Mouse (Mus musculus) urinary bladder, postnatal 25 days (tissue): ENCODE measurements around the gene Dapk2.
A peak's percentile ranks its signal among the peaks of the same experiment; 100 is the strongest.
"Not testable (repeated sequence)": the region's sequence is repeated elsewhere in the genome, so short reads cannot be mapped to it uniquely, and the experiment has no call there.

ENCODE experiments used
- DNase-seq: peaks from one replicate; pipeline ENCODE4 v3.0.0; 2022; ENCODE audit warnings: low spot score

Dapk2 gene

DNA sequence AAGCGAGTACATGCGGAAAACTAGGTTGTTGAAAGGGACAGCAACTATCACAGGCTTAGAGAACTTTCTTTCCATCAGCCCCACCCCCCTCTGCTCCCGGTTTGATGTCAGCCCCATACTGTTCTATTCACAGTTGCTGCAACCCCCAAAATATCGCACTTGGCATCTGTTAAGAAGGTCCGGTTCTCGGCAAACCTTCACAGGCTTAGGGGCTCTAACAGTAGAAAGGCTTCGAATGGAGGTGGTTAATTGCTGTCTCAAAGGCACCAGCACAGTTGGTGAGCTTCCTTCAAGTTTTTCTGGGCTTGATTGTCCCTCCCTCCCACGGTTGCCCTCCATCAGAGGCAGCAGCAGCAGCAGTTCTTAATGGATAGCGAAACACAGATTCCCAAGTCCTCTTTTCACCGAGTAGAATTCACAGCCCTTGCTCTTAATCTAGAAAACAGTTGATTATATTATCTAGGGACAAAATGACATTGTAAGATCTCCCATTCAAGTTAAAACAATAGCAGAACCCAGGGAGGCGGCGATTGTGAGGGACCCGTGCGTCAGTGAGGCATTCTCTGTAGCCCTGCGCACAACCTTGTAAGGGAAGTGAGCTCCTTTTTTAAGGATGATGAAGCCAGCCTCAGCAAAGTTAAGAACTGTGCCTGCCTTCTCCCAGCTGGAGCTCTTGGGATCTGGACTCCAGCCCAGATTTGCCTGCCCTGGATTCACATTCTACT lies 117.4 kb downstream of the Dapk2 start:
- DNase-seq, result no peak

DNA sequence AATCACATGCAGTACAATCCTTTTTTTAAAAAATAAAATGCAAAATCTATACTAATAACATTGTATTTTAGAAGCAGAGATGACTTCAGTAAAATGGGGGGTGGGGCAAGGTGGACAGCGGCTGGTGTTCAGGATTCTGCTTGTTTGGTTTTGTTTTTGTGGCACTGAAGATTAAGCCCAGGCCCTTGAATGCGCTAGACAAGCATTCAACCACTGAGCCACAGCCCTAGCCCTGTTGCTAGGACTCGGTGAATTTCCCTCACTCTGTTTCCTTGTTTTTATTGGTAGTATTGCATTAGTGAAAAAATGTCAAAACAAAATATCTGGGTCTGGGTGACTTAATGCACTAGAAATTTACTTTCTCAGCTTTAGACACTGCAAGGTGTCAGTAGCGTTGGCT lies 118.0 kb downstream of the Dapk2 start:
- DNase-seq, result no peak

DNA sequence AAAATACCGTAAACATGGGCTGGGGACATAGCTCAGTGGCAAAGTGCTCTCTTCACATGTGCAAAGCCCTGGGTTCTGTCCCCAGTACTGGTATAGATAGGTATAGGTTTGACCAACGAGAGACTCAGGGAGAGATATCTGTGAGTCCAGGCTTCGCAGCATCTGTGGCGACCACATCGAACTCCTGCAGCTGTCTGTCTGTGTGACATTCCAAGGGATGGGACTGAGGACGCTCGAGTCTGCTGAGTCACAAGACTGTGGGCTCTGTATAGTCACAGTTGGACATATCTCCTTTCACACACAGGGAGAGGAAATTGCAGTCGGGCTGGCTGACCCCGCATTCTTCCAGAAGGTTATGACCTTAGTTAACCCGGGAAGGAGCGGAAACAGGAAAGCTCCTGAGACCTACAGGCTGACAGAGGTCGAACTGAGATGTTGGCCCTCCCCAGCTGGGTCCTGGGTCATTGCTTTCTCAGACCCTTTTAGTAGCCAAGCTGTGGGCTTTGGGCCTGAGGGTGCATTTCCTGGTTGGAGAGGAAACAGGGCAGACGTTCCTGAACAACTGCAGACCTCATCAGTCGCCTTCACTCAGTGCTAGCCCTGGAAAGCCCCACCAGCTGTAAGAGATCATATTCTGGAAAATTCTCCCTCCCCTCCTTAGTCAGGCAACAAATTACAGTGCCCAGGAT lies 118.8 kb downstream of the Dapk2 start:
- DNase-seq, result no peak

DNA sequence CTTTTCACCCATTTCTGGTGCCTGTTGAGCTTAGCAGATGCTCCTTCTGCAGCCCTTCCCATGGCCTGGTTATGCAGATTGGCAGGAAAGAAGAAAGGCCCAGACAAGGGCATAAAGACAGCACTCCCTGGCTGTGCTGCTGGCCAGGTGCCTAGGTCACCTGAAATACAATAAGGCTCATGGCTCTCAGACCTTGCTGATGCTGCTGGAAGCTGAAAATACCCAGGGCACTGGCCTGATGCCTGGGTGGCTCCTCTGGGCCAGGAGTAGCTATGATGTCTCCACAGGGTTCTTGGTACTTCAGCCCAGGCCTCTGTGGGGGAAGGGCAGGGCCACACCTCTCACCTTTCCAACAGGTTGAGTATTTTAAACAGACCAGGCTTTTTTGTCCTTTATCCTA lies 121.6 kb downstream of the Dapk2 start:
- no peak for DNase-seq

DNA sequence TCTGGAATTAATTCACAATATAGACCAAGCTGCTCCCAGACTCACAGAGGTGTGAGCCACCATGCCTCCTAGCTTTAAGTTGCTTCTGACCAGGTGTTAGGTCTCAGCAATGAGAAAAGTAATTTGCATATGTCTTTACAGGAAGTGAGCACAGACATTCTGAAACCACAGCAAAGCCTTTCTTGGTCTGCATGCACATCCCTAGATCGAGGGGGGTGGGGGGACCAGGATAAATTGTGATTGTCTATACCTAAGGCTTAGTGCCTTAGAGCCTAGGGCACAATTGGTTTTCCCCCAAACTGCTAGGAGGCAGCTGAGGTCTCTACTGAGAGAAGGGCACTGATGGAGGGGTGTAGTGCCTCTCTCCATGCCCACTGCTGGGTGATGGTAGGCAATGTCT lies 122.5 kb downstream of the Dapk2 start:
- no peak for DNase-seq

DNA sequence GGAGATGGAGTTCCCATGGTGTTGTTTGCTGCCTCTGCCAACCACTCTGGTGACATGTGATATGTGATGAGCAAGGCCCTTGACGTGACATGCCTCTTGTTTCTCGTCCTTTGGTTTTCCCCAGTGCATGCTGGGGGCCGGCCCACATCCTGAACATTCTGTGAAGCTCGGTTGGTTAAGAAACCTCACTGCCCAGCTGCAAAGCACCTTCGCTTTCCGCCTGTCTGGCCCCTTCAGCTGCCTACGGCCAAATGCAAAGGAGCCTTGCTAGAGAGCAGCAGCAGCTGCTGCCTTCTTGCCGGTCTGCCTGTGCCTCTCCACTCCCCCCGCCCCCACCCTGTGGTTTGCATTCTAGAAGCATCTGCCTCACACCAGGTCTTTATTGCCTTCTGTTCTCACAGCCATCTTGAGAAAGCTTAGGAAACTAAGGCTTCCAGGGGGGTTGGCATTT lies 123.5 kb downstream of the Dapk2 start:
- DNase-seq, result no peak

DNA sequence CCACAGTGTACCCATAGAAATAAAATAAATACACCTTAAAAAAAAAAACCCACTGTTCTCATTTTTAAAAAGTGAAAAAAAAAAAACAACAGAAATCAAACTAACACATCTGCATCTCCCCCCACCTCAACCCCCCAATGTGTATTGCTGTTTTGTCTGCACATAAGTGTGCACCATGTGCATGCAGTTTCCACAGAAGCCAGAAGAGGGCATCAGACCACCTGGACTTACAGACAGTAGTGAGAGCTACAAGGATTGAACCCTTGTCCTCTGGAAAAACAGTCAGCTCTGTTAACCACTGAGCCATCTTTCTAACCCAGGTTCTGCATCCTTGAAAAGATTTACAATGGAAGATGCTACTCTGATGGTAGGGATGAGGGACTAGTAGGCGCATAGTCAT lies 124.6 kb downstream of the Dapk2 start:
- DNase-seq, result no peak

DNA sequence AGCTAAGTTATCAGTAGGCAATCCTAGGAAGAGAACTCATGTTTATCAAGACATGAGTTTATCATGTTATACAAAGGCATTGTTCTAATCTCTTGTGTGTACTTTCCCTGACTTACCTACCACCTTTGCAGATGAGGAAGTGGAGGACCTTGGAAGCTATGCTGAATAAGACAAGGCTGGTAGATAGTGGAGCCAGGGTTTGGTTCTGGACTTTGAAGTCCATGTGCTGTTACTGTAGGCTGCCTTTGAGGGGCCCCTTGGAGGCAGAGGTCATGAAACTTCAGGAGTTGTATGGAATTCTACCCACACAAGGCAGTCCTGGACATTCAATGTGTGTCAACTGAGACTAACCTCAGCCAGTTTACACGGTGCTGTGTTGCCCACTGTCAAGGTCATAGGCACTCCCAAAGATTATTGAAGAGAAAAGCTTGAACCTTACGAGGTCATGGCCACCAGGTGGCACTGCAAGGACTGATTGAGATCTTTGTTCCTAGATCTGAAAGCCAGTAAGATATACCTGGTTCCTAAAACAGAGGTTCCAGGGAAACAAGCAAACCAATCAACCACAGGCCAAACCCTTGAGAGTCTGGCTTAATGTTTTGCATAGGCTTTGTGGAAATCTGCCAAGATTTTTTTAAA lies 125.7 kb downstream of the Dapk2 start:
- peak; percentile 67 for DNase-seq

DNA sequence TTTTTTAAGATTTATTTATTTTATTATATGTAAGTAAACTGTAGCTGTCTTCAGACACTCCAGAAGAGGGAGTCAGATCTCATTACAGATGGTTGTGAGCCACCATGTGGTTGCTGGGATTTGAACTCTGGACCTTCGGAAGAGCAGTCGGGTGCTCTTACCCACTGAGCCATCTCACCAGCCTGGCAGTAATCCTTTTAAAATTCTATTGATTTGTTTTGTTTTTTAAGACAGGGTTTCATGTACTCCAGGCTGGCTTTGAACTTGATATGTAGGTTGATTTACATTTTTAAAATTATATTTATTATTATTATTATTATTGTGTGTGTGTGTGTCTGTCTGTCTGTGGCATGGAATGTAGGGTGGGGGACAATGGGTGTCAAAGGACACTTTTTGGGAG lies 127.2 kb downstream of the Dapk2 start:
- DNase-seq, result not testable (repeated sequence)

DNA sequence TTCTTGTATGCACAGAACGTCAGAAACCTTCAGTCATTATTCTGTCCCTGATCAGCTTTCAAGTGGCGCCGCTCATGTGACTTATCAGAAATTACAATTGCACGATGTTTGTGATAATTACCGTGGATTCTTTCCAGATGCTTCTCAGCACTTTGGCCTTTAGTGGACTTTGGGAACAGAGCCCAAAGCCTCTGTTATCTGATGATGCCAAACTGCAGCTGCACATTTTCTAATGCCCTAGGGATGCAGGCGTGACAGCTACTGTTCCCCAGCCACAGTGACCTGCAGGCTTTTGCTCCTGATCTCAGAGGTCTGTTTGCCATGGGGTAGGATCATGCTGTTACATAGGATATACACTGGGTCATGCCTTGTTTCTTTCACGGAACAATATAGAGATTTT lies 127.9 kb downstream of the Dapk2 start:
- DNase-seq, result no peak

DNA sequence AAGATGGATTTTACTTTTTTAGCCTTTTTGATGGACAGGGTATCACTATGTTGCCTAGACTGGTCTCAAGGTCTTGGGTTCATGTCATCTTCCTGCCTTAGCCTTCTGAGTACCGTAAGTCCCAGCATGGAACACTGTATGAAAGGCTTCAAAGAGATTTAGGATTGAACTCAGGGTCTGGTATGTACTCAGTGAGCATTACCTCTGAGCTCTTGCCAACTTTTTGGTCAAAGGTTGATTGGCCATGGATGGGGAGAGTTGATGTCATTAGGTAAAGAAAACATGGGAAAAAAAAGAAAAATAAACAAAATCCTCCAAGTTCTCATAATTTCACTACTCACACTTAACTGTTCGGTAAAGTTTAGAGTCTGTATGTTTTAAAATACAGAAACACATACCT lies 132.7 kb downstream of the Dapk2 start:
- no peak for DNase-seq

DNA sequence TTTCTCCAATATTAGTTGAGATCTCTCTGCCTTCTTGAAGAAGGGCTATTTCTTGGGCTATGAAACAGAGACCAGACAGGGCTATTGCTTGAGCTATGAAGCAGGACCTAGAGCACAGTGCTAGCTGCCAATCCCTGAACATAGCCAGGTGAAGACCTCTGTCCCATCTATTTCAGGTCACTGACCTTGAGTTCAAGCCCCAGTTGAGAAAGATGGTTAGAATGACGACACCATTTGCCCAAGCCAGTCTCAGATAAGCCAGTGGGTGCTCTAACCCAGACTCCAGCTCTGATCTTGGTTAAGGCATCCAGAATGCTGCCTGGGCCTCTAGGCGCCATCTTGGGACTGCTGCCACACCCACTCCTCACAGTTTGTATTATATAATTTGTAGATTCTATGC lies 135.3 kb downstream of the Dapk2 start:
- no peak for DNase-seq

DNA sequence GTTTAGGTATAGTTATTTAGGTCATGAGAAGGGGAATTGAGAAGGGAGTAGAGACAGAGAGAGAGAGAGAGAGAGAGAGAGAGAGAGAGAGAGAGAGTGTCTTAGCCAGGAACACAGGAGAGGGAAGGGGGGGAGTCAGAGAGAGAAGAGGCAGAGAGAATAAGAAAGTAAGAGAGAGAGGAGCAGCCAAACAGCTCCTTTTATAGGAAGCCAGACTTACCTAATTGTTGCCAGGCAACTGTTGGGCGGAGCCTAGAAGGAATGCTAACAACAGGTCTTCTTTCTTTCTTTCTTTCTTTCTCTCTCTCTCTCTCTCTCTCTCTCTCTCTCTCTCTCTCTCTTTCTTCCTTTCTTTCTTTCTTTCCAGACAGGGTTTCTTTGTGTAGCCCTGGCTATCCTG lies 136.2 kb downstream of the Dapk2 start:
- DNase-seq, result no peak

DNA sequence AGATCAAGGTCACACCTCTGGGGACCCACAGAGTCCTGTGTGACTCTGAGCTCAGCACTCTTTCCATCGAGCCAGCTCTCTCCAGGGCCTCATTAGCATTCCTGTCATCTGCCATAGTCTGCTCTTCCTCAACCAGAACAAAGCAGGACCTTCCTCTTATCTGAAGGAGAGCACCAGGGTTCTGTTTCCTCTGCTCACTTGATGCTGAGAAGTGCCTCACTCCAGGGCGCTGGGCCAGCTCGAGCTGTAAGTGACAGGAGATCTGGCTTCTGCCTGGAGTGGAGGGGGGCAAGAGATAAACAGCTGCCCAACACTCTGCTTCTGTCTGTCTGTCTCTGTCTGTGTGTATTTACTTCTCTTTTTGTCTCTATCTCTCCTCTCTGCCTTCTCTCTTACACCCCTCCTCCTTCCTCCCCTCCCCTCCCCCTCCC lies 137.0 kb downstream of the Dapk2 start:
- no peak for DNase-seq

DNA sequence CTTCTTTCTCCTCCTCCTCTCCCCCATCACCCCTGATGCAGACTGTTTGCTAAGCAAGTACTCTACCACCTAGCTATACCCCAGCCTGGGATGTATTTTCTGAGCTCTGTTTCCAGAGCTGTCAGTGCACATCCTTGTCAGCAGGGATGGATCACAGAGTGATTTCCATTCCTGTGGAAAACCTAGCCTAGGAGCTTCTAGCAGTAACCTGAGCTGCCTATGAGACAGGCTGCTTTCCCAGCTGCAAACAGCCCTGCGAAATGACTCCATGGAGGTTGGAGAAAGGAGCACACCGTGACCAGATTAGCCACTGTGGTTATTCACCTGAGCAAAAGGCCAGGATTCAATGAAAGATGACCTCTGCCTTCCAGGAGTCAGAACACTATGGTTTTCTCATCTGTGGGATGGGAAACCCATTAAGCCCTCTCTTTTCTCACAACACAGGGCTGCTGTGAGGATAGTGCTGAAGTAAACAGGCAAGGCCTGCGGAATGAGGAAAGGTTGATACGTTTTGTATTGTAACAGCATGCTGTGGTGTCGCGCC lies 137.6 kb downstream of the Dapk2 start:
- no peak for DNase-seq

DNA sequence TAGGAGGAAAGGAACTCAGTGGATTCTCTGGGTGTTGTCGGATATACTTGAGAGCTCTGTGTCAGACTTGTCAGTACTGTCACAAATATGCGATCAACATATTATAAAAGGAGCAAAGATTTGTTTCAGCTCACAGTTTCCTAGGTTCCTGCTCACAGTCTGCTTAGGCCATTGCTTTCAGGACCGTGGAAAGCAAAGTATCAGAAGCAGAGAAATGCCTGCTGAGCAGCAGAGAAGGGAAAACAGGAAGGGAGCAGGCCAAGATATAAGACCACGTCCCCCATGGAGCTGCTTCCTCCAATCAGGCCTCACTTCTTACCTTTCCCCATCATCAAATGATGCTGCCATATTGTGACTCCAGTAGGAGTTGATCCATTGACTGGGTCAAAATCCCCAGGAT lies 140.8 kb downstream of the Dapk2 start:
- no peak for DNase-seq

DNA sequence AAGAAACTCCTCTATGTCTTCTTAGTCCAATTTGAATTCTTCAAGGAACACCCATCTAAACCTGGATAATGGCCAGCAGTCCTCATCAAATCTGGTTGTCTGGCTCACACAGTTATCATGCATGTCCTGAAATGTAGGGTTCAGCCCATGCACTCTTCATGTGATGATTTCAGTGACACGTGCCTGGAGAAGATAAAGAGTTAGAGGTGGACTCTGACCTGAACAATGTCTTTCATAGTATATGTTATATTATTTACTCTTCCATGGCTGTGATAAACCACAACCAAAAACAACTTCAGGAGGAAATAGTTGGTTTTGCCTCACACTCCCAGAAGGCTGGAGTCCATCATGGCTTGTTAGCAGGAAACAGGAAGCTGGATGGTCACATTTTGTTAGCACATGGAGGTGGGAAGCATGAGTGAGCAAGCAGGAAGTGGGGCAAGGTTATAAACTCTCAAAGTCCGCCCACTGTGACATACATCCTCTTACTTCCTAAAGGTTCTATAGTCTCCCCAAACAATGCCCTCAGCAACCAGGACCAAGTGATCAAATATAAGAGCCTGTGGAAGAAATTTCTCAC lies 142.5 kb downstream of the Dapk2 start:
- DNase-seq, result no peak

DNA sequence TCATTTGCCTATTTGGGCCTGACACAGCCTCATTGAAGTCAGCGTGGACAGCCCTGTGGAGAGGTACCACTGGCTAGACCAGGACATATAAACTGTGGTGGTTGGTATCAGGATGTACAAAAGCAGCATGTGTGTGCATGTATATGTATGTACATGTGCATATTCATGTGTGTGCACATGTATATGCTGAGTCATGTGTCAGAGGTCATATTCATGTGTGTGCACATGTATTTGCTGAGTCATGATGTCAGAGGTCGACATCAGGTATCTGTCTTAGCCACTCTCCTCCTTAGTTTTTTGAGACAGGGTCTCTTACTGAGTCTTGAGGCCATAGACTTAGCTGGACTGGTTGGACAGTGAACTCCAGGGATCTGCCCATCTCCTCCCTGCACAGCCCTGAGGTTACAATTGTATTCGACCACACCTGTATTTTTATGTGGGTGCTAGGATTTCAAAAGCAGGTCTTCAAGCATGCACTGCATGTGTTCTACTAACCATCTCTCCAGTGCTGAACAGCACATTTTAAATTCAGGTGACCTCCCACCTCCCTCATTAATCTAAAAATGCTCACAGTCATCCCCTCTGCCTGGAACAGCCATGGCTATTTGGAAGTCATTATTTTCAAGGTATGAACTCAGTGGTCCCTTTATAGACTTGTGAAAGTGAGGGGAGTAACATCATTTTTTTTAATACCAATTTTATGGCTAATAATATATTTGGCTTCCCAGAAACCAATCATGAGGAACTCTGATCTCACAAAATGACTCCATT lies 146.5 kb downstream of the Dapk2 start:
- DNase-seq, result no peak

DNA sequence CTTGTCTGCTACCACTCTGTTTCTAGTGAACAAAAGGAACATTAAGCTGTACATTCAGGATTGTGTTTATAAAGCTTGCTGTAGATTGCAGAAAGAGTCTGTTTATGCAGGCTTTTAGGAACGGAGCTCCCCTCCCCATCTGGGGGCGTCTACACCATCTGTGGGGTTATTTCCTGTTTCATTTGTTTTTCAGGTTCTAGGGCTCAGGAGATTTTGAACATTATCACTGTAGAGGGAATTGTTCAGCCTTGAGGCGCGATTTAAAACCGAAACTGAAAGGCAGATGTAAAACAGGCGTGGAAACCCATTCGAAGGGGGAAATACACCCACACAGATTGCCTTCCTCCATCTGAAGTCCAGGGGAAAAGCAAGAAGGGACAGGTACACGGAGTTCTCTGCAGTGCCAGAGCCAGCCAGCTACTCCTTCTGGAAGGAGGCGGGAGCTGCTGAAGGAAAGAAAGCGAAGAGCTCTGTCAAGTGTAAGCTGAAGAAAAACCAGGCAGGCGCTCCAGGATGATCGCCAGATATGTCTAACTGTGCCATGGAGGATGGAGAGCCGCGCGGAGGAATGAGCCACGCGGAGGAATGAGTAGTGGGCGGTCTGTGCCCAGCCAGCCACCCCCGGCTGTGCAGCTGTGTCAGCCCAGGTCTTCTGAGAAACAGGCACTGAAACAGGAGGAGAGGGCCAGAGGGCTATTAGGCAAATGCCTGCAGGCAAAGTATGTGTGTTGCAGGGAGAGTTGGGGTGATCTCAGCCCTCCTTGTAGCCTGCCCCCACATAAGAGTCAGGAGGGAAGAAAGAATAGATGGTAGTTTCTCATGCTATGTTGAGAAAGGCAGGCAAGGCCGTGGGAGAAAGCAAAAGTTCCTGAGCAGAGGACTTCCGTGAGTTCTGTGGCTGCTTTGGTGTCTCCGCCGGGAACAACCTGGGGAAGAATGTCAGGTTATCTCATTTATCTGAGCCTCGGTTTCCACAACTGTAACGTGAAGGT lies 147.4 kb downstream of the Dapk2 start:
- no peak for DNase-seq

DNA sequence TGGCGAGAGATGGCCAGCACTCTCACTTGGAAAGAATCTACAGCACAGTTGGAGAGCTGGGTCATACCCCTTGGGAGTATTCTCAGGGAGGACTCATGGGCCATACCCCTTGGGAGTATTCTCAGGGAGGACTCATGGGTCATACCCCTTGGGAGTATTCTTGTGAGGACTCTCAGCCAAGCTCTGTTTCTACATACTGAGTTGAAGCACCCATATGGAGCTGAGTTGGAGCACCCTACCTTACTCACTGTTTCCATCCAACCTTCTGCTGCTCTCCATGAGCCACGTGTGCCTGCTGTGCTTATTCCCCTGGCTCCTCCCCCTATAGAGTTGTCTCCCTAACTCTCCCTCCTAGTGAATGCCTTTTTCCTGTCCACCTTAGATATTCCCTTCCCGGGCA lies 148.4 kb downstream of the Dapk2 start:
- DNase-seq, result no peak

DNA sequence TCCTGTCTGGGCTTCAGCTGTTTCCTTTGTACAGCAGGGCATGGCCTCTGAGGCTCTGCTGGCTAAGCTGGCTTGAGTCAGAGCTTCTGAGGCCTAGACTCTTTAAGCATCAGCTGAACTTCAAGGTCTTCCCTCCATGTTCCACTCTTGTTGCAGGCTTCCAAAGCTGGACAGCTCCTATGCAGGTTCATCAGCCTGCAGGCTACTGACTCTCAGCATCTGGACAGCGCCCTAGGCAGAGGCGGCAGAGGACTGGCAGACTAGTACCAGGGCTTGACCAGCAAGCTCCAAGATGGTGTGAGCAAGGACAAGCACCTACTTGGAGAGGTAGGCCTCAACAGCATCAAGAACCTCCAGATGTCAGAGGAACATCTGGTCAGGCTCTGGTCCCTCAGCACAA lies 149.3 kb downstream of the Dapk2 start:
- DNase-seq, result peak; percentile 13
